Mouse (Mus musculus): ENCODE data around the gene Kcnh1. TPM values are rescaled to one million over a fixed set of nuclear protein-coding genes. Genes with fewer than 3 reads are reported as not detected.

Gene Kcnh1
- polyA plus RNA-seq, 1 experiment from 2014 or later: 0.20 TPM

- Histone ChIP-seq H3K27me3 (ENCODE audit: control insufficient read depth, insufficient read depth, low read length) (peaks cover 6% of the 10 kb centered on the region; the same call in 1 of the 2 replicates), H3K9me3 (ENCODE audit: control insufficient read depth, low read length) (no peaks in the 10 kb centered on the region), H3K36me3 (ENCODE audit: control insufficient read depth, insufficient read depth, low read length) (no peaks in the 10 kb centered on the region), H3K27ac (replicated peaks in 1 of 2; ENCODE audit: control insufficient read depth in 1 of 2, insufficient read depth in 1 of 2, low read depth in 2 of 2, low read length in 2 of 2) (no peak overlapping the region), H3K9ac (ENCODE audit: low read length) (no peak overlapping the region), H3K4me2 (ENCODE audit: low read length) (no peak overlapping the region), H3K4me1 (ENCODE audit: control insufficient read depth in 2 of 2, insufficient read depth in 2 of 2, low read length in 2 of 2) (peaks cover 0 to 4% of the 10 kb centered on the region in 2 experiments; a peak in 1 of 4 replicates), H3K4me3 (ENCODE audit: control insufficient read depth in 1 of 2, insufficient read depth in 1 of 2, low read depth in 1 of 2, low read length in 2 of 2) (no peak overlapping the region)
- 74% methylated on average over 20 of the region's 20 CpGs for whole genome bisulfite sequencing
- ATAC-seq (ENCODE audit: insufficient number of reproducible peaks, insufficient read depth, low FRiP score, low read depth): no peak
Measured at GRCm38 (mm10) chr1:192443998-192444657, 253.6 kb downstream of the Kcnh1 start.

- ATAC-seq (ENCODE audit: insufficient number of reproducible peaks, insufficient read depth, low FRiP score, low read depth): no peak
- Histone ChIP-seq H3K36me3 (ENCODE audit: control insufficient read depth, insufficient read depth, low read length) (no peaks in the 10 kb centered on the region), H3K4me3 (ENCODE audit: control insufficient read depth in 1 of 2, insufficient read depth in 1 of 2, low read depth in 1 of 2, low read length in 2 of 2) (no peak overlapping the region), H3K4me1 (ENCODE audit: control insufficient read depth in 2 of 2, insufficient read depth in 2 of 2, low read length in 2 of 2) (peaks cover 0 to 4% of the 10 kb centered on the region in 2 experiments; a peak in 1 of 4 replicates), H3K9me3 (ENCODE audit: control insufficient read depth, low read length) (no peaks in the 10 kb centered on the region), H3K27me3 (ENCODE audit: control insufficient read depth, insufficient read depth, low read length) (peaks cover 10% of the 10 kb centered on the region; the same call in 1 of the 2 replicates), H3K9ac (ENCODE audit: low read length) (no peak overlapping the region), H3K4me2 (ENCODE audit: low read length) (no peak overlapping the region), H3K27ac (replicated peaks in 1 of 2; ENCODE audit: control insufficient read depth in 1 of 2, insufficient read depth in 1 of 2, low read depth in 2 of 2, low read length in 2 of 2) (no peak overlapping the region)
- 40% methylated on average over 7 of the region's 7 CpGs for WGBS
Measured at GRCm38 (mm10) chr1:192444658-192445447, 254.3 kb downstream of the Kcnh1 start.

DNA sequence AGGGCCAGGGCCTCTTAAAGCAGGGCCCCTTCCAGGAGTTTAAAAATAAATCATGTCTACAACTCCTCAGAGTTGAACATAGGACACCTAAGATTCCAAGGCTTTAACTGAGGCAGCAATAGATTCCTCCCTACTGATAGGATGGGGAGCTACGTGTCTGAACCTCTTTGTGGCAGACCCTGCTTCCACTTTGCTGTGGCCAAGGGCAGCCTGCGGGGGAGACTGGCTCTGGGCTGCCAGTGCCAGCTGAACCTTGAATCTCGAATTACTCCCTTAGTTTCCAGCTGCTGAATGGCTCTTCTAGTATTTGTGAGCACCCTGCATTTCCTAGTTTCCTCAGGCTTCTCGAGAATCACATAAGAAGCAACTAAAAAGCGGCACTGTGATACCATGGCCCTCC, 255.6 kb downstream of the Kcnh1 start:
- no peak for ATAC-seq (ENCODE audit: insufficient number of reproducible peaks, insufficient read depth, low FRiP score, low read depth)
- H3K27ac ChIP-seq (replicated peaks in 1 of 2; ENCODE audit: control insufficient read depth in 1 of 2, insufficient read depth in 1 of 2, low read depth in 2 of 2, low read length in 2 of 2): no peak overlapping the region

DNA sequence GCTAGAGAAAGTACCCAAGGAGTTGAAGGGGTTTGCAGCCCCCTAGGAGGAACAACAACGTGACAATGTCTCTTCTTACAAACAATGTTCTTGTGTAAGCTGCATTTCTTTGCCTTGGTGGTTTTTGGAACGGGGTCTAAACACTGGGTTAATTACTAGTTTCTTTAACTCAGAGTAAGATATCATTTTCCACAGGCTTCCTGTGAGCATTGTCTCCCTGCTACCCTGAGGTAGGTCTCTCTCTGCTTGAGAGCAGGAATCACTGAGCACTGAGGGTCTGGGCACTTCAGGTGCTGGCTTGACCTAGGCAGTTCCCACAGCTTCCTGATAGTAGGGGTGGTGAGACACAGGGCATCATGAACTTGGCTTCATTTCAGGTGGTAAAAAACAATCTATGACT, 257.1 kb downstream of the Kcnh1 start:
- peaks cover 10% of the 10 kb centered on the region; the same call in 1 of the 2 replicates for H3K27me3 ChIP-seq (ENCODE audit: control insufficient read depth, insufficient read depth, low read length)

More for the DNA sequence above, 255.6 kb downstream of the Kcnh1 start:
- no peaks in the 10 kb centered on the region for H3K9me3 ChIP-seq (ENCODE audit: control insufficient read depth, low read length)
- H3K4me2 ChIP-seq (ENCODE audit: low read length): no peak overlapping the region
- no peaks in the 10 kb centered on the region for H3K36me3 ChIP-seq (ENCODE audit: control insufficient read depth, insufficient read depth, low read length)
- H3K4me1 ChIP-seq (ENCODE audit: control insufficient read depth in 2 of 2, insufficient read depth in 2 of 2, low read length in 2 of 2): peaks cover 0 to 4% of the 10 kb centered on the region in 2 experiments; a peak in 1 of 4 replicates
- no peak overlapping the region for H3K4me3 ChIP-seq (ENCODE audit: control insufficient read depth in 1 of 2, insufficient read depth in 1 of 2, low read depth in 1 of 2, low read length in 2 of 2)
- peaks cover 10% of the 10 kb centered on the region; the same call in 1 of the 2 replicates for H3K27me3 ChIP-seq (ENCODE audit: control insufficient read depth, insufficient read depth, low read length)
- 53% methylated on average over 5 of the region's 5 CpGs for WGBS
- H3K9ac ChIP-seq (ENCODE audit: low read length): no peak overlapping the region

DNA sequence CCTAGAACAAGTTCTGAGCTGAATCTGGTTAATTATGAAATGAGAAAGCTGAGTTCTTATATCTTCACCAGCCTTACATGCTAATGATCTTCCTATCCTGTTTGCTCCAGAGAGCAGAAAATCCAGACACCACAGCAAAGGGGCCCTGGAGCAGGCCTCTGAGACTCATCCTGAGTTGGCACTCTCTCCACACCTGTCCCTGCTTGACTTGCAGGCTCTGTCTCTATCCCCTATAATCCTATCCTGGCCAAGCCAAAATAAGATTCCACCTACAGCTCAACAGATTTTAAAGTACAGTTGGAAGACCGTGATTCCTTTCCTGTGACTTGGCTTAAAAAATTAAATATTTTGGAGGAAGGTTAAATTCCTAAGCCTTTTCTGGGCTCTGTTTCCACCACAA, 257.9 kb downstream of the Kcnh1 start:
- WGBS: 92% methylated on average over 1 of the region's 1 CpGs
- ATAC-seq (ENCODE audit: insufficient number of reproducible peaks, insufficient read depth, low FRiP score, low read depth): no peak

More for the DNA sequence above, 257.1 kb downstream of the Kcnh1 start:
- peaks cover 0 to 4% of the 10 kb centered on the region in 2 experiments; a peak in 1 of 4 replicates for H3K4me1 ChIP-seq (ENCODE audit: control insufficient read depth in 2 of 2, insufficient read depth in 2 of 2, low read length in 2 of 2)
- H3K9ac ChIP-seq (ENCODE audit: low read length): no peak overlapping the region
- WGBS: 57% methylated on average over 2 of the region's 2 CpGs
- H3K4me3 ChIP-seq (ENCODE audit: control insufficient read depth in 1 of 2, insufficient read depth in 1 of 2, low read depth in 1 of 2, low read length in 2 of 2): no peak overlapping the region
- no peaks in the 10 kb centered on the region for H3K9me3 ChIP-seq (ENCODE audit: control insufficient read depth, low read length)
- H3K4me2 ChIP-seq (ENCODE audit: low read length): no peak overlapping the region
- no peak overlapping the region for H3K27ac ChIP-seq (replicated peaks in 1 of 2; ENCODE audit: control insufficient read depth in 1 of 2, insufficient read depth in 1 of 2, low read depth in 2 of 2, low read length in 2 of 2)
- H3K36me3 ChIP-seq (ENCODE audit: control insufficient read depth, insufficient read depth, low read length): no peaks in the 10 kb centered on the region
- no peak for ATAC-seq (ENCODE audit: insufficient number of reproducible peaks, insufficient read depth, low FRiP score, low read depth)

GRCm38 (mm10) chr1:192449572-192450351, 259.2 kb downstream of the Kcnh1 start:
- Histone ChIP-seq H3K9me3 (ENCODE audit: control insufficient read depth, low read length) (no peaks in the 10 kb centered on the region), H3K27ac (replicated peaks in 1 of 2; ENCODE audit: control insufficient read depth in 1 of 2, insufficient read depth in 1 of 2, low read depth in 2 of 2, low read length in 2 of 2) (no peak overlapping the region), H3K36me3 (ENCODE audit: control insufficient read depth, insufficient read depth, low read length) (no peaks in the 10 kb centered on the region), H3K4me1 (ENCODE audit: control insufficient read depth in 2 of 2, insufficient read depth in 2 of 2, low read length in 2 of 2) (peaks cover 2 to 3% of the 10 kb centered on the region in 2 experiments; a peak in 1 of 4 replicates), H3K4me3 (ENCODE audit: control insufficient read depth in 1 of 2, insufficient read depth in 1 of 2, low read depth in 1 of 2, low read length in 2 of 2) (no peak overlapping the region), H3K4me2 (ENCODE audit: low read length) (no peak overlapping the region), H3K9ac (ENCODE audit: low read length) (no peak overlapping the region), H3K27me3 (ENCODE audit: control insufficient read depth, insufficient read depth, low read length) (0 out of 2 replicates have a peak, but pooled peaks cover 10% of the 10 kb centered on the region)
- ATAC-seq (ENCODE audit: insufficient number of reproducible peaks, insufficient read depth, low FRiP score, low read depth): no peak
- WGBS: 48% methylated on average over 4 of the region's 4 CpGs

More for the DNA sequence above, 257.9 kb downstream of the Kcnh1 start:
- Histone ChIP-seq H3K27me3 (ENCODE audit: control insufficient read depth, insufficient read depth, low read length) (peaks cover 10% of the 10 kb centered on the region; the same call in 1 of the 2 replicates), H3K36me3 (ENCODE audit: control insufficient read depth, insufficient read depth, low read length) (no peaks in the 10 kb centered on the region), H3K9ac (ENCODE audit: low read length) (no peak overlapping the region), H3K4me1 (ENCODE audit: control insufficient read depth in 2 of 2, insufficient read depth in 2 of 2, low read length in 2 of 2) (peaks cover 0 to 5% of the 10 kb centered on the region in 2 experiments; a peak in 1 of 4 replicates), H3K4me3 (ENCODE audit: control insufficient read depth in 1 of 2, insufficient read depth in 1 of 2, low read depth in 1 of 2, low read length in 2 of 2) (no peak overlapping the region), H3K9me3 (ENCODE audit: control insufficient read depth, low read length) (no peaks in the 10 kb centered on the region), H3K4me2 (ENCODE audit: low read length) (no peak overlapping the region), H3K27ac (replicated peaks in 1 of 2; ENCODE audit: control insufficient read depth in 1 of 2, insufficient read depth in 1 of 2, low read depth in 2 of 2, low read length in 2 of 2) (no peak overlapping the region)

DNA sequence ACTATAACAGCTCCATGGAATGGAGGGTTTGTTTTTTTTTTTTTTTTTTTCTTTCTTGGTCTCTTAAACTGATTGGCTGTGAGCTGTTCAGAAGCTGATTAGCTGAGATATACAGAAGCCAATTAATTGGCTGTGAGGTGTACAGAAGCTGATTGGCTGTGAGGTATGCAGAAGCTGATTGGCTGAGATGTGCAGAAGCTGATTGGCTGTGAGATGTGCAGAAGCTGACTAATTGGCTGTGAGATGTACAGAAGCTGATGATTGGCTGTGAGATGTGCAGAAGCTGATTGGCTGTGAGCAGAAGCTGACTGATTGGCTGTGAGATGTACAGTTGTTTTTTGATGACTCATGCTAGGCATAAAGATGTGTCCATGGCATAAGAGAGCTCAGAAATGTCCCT, 259.9 kb downstream of the Kcnh1 start:
- no peak for ATAC-seq (ENCODE audit: insufficient number of reproducible peaks, insufficient read depth, low FRiP score, low read depth)
- H3K4me1 ChIP-seq (ENCODE audit: control insufficient read depth in 2 of 2, insufficient read depth in 2 of 2, low read length in 2 of 2): peaks cover 3 to 5% of the 10 kb centered on the region in 2 experiments; a peak in 1 of 4 replicates
- H3K27me3 ChIP-seq (ENCODE audit: control insufficient read depth, insufficient read depth, low read length): 0 out of 2 replicates have a peak, but pooled peaks cover 10% of the 10 kb centered on the region
- no peak overlapping the region for H3K27ac ChIP-seq (replicated peaks in 1 of 2; ENCODE audit: control insufficient read depth in 1 of 2, insufficient read depth in 1 of 2, low read depth in 2 of 2, low read length in 2 of 2)
- no peak overlapping the region for H3K4me3 ChIP-seq (ENCODE audit: control insufficient read depth in 1 of 2, insufficient read depth in 1 of 2, low read depth in 1 of 2, low read length in 2 of 2)
- H3K4me2 ChIP-seq (ENCODE audit: low read length): no peak overlapping the region
- H3K9me3 ChIP-seq (ENCODE audit: control insufficient read depth, low read length): no peaks in the 10 kb centered on the region
- H3K9ac ChIP-seq (ENCODE audit: low read length): no peak overlapping the region
- H3K36me3 ChIP-seq (ENCODE audit: control insufficient read depth, insufficient read depth, low read length): no peaks in the 10 kb centered on the region

Measured in heart, embryonic 14.5 days (tissue).